Mouse (Mus musculus) A20 (cell line): ENCODE measurements around the gene Cep68.
"Not testable (repeated sequence)": the region's sequence is repeated elsewhere in the genome, so short reads cannot be mapped to it uniquely, and the experiment has no call there.

ENCODE experiments used
- DNase-seq: peaks from one replicate; pipeline ENCODE4 v3.0.0-alpha.2; 2011; ENCODE audit warnings: low read depth, low spot score

Gene Cep68

DNA sequence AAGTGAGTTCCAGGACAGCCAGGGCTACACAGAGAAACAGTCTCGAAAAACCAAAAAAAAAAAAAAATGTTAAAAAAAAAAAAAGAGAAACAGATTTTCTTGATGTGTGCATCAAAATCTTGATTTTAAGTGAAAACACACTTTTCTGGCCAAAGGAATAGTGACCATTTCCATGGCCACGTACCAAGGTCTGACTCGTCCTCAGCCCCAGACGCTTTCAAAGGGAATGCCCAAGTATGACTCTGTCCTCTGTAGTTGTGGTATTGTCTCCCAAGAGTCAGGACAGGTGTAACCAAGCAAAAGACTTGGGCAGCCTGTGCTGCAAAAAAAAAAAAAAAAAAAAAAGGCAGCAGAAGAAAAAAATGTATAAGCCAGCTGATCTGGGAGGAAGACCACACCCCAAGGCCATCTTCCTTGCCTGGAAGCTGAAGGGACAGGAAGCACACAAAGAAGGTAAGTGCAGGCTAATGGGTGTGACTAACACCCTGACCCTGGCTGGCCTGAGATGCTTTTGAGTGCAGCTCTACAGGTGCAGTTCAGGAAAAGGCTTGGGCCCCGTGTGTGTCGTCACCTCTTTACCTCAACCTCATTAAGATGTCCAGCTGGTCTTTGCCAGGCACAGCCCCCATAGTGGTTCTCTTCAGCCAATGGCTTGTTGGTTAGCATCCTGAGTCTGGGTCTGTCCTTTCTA, 6.7 kb downstream of the Cep68 start:
- no peak for DNase-seq

DNA sequence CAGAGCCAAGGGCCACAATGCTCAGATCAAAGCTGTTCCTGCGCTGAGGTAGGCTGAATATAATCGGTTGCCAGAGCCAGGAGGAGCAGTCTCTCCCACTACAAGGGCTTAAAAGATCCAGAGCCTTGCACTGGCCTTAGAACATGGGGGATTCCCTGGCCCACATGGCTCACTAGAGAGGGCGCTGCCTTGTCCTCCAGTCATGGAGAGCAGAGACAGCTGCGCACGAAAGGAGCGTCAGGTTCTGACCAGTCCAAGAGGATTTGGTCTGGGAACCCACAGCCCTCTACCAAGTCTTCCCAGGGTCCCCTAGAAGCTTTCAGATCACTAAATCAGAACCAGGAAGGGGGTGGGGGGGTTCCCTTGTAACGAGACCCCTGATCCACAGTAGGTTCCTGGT, 7.9 kb downstream of the Cep68 start:
- no peak for DNase-seq

DNA sequence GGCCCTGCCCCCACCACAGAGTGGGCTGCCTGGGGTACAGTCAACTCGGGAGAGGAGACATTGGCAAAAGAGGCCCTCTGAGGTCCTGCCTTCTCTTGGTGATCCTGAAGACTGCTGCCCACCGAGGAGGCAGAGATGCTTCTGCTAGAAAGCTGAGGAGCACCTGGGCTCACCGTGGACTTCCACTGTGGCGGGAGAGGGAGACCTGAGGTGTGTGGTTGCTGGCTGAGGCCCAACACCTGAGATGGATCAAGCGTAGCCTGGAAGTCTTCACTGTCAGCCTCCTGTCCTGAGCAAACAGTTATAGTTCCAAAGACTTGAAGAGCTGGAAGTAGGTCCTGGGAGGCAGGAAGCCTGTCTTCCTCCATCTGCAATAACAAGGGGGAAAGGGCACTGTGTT, 8.9 kb downstream of the Cep68 start:
- no peak for DNase-seq

DNA sequence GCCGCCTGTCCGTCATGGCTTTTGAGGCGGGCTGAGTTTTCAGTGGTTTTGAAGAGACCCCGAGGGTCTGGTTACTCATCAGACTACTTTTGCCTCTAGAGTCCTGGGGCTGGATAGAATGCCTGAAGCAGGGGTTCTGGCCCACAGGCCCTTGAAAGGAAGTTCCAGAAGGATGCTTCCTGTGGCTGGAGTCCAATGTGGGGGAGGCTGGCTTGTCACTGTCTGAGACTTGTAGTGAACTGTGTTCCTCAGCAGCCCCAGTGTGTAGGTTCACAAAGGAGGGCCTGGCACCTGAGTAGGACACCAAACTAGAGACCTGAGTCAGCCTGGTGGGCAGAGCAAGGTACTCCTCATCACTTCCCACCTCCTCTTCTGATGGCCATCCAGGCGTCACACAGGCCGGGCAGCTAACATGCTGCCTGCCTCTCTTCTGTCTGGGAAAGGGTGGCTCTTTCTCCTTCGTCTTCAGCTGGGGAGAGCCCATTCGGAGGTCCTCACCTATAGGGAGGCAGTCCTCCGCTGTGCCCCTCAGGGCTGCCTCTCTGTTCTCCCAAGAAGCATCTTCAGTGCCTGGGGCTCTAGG, 9.9 kb downstream of the Cep68 start:
- DNase-seq = no peak

DNA sequence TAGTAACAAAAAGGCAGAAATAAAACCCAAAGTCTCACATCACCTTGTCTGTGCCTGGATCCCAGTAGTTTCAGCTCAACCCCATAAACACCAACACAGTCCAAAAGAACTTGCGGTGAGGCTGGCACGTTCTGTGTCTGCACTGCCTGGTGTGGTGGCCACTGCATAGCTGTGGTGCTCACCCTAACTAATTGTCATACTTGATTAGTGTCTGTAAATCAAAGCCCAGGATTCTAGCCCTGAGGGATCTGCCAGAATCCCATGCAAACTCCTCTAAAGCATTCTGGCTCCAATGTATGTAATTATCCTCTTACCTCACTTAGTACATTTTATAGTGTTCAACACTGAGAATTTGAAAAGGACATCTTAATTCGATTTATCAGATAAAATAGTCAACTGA, 11.3 kb downstream of the Cep68 start:
- DNase-seq = no peak

DNA sequence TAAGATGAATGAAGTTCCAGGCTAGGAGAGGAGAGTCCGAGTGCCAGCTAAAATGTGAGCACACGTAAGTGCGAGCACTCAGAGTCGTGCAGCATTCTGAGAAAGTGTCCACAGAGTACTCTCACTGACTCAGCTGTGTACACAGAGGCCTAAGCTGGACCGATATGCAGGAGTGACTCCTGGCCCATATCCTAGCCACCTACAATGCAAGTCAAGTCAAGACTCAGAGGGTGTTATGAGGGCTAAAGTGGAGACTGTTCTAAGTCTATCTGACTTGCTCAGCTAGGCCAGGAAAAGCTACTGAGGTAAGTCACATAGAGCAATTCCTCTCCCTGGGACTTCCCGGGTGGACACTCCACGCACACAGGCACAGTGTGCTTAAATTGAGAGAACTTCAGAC, 12.2 kb downstream of the Cep68 start:
- no peak for DNase-seq

DNA sequence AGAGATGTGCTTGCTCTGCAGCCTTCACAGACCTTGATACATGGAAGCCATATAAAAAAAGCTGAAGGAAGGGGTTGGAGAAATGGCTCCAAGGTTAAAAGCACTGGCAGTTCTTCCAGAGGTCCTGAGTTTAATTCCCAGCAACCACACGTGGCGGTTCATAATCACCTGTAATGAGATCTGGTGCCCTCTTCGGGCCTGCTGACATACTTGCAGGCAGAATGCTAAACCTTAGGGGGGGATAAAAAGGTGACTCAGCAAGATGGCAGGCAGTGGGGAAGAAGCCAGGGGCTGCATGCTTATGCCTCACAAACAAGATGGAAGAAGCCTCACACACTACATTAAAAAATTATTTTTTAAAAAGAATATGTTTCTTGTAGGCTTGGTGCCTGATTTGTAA, 15.0 kb downstream of the Cep68 start:
- DNase-seq = no peak

DNA sequence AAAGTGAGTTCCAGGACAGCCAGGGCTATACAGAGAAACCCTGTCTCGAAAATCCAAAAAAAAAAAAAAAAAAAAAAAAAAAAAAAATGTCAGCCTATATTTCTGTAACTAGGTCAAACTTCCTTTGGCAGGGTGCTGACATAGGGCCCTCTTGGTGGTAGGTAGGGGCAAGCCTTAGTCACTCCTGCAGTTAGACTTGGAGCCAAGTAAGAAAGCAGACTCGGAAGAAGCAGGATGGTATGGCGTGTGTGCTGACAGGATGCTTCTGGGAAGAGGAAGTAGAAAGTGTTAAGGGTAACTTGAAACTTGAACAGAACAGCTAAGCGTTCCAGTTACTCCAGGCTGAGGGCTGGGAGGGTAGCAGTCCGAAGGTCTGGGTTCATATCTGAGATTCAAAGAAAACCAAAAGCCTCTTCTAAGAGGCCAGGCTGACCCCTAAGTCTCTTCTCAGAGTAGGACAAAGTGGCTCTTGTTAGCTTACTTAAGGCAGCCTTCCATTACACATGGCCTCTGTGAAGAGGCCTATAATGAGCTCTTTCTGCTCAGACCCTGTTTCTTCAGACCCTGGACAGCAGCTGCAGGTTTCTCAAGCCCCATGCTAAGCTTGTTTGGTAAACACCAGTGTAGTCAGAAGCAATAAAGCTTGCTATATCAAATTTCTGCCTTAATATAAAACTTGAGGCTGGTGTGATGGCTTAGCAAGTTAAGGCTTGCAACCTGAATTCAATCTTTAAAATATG, 17.0 kb downstream of the Cep68 start:
- DNase-seq = no peak

DNA sequence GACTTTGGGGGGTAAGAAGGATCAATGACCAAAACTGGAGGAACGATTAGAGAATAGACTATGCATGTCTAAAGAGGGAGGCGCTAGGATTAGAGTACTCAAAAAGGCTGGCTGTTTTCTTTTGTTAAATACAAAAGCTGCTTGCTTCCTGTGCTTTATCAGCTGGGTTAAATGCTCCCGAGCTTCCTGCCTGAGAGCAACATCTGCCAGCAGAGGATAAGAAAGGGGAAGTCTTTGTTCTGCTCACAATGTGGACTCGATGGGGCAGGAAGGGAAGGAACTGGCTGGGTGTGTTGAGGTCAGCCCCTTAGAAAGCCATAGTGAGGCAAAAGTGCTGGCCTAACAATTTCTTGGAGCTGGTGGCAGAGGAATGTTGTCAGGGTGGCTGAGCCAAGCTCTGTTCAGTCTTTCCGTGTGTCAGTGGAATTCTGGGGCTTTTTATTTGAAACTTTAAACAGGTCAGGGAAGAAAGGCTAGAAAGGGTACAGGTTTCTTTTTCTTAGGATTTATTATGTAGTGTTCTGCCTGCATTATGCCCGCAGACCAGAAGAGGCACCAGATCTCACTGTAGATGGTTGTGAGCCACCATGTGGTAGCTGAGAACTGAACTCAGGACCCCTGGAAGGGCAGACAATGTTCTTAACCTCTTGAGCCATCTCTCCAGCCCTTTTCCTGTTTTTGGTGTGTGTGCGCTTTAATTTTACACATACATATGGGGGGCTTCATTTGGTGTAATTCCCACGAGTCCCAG, 17.9 kb downstream of the Cep68 start:
- DNase-seq = peak; percentile 50

DNA sequence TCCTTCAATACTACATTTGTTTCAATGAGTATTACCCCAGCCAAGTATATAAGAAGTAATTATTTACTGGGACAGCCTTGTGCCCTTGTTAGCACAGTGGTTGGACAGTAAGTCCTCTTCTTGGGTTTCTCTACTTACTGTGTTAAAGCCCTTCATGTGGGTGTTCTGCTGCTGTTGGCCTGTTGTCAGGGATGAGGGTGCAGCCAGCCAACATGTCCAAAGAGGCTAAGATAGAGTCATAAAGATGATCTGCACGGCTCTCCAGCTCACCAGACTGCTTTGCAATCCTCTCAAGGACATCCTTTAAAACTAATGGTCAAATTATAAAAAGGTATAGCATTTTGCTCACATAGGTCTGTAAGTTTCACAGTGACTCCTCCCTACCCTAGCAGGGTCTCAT, 18.9 kb downstream of the Cep68 start:
- no peak for DNase-seq

DNA sequence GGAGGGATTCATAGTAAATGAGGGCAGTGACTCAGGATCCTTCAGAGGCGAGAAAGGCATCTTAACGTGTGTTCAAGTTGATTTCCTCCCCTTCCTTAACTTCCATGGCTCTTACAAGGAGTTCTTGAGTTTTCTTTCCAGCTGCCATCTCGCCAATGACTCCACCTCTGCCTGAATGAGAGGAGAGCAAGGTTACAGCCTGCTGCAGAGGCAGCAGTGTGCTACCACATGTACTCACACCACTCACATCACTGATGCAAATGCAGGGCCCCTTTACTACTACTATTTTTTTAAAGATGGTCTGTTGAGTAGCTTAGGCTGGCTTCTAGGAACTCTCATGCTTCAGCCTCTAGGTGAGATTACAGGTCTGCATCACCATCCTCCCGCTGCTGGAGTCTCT, 19.9 kb downstream of the Cep68 start:
- DNase-seq = no peak

DNA sequence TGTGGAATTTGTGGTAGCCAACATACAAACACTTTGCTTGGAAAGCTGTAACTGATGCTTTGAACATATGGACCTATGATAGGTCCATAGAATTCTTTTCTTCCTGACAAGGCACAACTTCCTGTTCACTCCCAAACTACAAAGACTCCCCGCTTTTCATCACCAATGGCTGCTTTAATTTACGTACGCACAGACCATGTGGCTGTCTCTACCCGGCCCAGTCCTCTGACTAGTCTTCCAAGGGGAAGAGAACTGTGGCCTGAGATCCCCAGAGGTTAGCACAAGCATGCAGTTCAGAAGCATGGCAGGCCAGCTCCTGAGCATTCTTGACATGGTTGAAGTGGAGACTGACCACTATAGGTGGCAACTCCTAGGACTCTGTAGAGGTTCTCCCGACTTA, 20.6 kb downstream of the Cep68 start:
- DNase-seq = no peak

DNA sequence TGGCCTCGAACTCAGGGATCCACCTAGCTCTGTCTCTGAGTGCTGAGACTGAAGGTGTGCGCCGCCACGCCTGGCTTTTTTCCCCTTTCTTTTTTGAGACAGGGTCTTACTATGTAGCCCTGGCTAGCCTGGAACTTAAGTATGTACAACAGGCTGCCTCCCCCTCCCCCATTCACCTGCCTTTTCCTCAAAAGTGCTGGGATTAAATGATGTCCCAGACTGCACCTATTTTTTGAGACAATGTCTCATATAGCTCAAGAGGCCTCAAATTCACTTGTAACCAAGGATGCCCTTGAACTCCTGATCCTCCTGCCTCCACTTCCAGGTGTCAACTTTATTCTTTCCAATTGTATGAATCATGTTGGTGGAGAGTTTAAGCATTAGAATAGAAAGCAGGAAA, 23.3 kb downstream of the Cep68 start:
- no peak for DNase-seq

DNA sequence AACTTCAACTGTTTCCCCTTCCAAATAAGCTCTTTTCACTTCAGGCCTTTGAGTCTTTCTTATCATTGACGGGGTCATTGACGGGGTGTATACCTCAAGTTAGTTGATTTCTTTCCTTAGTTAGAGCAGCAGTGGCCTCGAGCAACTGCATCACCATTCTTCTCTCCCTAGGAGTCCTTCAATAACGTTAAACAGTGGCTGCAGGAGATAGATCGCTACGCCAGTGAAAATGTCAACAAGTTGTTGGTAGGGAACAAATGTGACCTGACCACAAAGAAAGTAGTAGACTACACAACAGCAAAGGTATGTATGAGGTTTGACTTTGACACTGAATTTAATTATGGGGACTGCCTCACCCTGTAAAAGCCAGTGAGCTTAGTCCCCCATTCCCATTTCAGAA, 25.0 kb downstream of the Cep68 start:
- no peak for DNase-seq

DNA sequence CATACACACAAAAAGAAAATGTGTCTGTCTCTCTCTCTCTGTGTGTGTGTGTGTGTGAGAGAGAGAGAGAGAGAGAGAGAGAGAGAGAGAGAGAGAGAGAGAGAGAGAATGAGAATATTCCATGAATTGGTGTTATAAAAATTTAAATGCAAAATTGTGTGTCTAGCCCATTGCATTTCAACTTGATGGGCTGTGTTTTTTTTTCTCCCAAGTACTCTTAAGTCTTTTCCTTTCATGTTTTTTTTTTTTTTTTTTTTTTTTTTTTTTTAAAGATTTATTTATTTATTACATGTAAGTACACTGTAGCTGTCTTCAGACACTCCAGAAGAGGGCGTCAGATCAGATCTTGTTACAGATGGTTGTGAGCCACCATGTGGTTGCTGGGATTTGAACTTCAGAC, 27.6 kb downstream of the Cep68 start:
- DNase-seq = not testable (repeated sequence)

DNA sequence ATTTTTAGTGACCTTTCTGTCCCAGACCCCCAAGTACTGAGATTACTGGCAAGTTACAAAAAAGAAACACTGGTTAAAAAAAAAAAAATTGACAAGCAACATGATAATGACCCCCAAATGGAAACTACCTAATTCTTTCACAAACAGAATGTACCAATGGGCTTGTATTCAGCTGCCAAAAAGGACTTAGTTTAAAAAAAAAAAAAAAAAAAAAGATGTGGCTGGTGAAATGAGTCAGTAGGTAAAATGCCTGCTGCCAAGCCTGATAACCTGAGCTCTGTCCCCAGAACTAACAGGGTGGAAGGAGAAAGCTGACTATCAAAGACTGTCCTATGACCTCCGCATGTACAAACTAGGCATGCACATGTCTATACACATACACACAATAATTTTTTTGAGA, 32.0 kb downstream of the Cep68 start:
- no peak for DNase-seq

DNA sequence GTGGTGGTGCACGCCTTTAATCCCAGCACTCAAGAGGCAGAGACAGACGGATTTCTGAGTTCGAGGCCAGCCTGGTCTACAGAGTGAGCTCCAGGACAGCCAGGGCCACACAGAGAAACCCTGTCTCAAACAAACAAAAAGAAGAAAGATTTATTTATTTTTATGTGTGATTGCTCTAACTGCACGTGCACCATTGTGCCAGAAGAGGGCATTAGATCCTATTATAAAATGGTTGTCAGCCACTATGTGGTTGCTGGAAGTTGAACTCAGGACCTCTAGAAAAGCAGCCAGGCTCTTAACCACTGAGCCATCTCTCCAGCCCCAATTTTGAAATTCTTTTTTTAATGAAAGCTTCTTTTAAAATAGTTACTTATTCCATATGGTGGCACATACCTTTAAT, 32.8 kb downstream of the Cep68 start:
- DNase-seq = peak; percentile 47

DNA sequence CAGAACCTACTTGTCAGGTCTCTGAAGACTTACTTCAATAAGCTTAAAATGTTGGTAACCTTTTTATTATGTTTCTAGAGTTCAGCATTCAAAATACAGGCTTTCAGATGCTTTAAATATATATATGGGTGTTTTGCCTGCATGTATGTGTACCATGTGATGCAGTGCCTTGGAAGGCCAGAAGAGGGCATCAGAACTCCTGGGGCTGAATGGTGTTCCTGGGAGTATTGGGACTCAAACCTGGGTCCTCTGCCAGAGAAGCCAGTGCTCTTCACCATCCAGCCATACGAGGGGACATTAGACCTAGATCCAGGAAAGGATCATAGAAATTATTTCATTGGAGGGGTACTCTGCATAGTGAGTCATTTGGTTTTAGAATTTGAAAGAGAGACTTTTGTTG, 34.5 kb downstream of the Cep68 start:
- peak; percentile 27 for DNase-seq

DNA sequence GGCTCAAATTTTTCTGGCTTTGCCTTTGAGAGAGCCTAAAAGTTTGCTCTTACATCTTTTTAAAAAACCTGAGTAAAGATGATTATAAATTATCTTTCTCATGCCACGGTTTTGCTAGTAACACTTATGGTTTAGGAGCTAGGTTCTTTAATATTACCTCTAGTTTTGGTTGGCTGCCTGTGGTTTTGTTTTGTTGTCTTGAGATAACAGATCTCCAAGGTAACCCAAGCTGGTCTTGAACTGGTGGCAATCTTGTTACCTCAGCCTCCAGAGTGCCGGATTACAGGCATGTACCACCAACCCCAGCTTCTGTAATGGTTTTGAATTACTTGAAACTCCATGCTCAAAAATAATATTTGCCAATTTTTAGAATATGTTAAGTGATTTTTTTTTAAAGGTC, 37.4 kb downstream of the Cep68 start:
- DNase-seq = no peak

DNA sequence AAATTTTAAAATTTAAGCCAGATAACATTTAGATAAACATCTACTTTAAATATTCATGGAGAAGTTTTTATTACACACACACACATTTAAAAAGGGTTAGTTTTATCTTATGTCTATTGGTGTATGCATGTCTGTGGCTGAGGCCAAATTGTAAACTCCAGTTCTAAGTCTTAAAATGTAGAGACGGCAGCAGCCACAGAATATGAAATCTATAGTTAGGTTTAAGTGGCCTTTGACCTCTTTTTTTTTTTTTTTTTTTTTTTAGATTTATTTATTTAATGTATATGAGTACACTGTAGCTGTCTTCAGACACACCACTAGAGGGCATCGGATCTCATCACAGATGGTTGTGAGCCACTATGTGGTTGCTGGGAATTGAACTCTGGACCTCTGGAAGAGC, 41.6 kb downstream of the Cep68 start:
- DNase-seq = no peak

DNA sequence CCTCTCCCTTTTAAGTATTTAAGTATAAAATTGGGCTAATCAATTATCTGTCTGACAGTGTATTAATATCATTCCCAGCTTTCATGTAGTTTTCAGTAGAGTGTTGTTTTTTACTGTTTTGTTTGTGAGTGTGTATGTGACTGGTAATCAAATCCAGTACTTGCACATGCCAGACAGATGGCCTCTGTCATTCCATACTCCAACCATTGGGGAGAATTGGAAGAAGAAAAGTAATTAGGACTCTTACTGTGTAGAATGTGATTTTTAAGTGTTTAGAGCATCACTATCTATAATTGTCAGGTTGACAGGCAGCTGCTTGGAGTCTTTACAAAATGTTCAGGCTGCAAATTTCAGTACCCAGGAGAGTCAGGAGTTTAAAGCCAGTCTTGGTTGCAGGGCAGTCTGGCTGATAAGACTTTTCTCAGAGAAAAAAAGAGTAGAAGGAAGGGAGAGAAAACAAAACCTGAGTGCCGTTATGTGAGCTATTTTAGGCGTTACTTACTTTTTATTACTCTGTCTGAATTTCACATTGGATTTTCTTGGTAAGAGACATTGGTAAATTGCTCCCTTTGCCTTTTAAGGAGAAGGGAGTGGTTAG, 42.5 kb downstream of the Cep68 start:
- DNase-seq = no peak

DNA sequence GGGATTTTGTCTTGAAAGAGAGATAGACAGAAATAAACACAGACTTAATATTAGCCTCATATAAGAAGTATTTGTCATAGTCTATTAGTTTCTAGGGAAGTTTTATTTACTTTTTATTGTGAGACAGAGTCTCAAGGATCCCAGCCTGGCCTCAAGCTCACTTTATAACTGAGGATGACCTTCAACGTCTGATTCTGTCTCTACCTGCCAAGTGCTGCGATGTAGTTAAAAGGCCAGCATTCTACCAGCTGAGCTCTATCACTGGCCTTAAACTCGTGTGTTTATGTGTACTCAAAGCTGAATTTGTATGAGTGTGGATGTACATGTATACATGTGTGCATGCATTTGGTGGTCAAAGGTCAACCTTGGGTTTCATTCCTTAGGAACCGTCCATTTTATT, 43.7 kb downstream of the Cep68 start:
- no peak for DNase-seq
